In genomic region chr16:33594037-33594771, GRCm38 (mm10) we compare ENCODE assay signal across 8 mouse cellular contexts.
A peak's percentile ranks its signal among the peaks of the same experiment; 100 is the strongest.
DNase-seq lines count a peak whose midpoint lies in the region; ATAC-seq and TF ChIP-seq lines count a peak whose summit lies in the region.

No protein-coding gene starts in this region.

- ATAC-seq in hindbrain, embryonic 12.5 days (ENCODE audit: low FRiP score): peak; percentile 83
- peak; percentile 81 for ATAC-seq in neural tube, embryonic 11.5 days (ENCODE audit: insufficient read depth, low FRiP score, low TSS enrichment)

- 74% methylated on average over 7 of the region's 7 CpGs for WGBS in spleen, adult 2 months
- 46% methylated on average over 7 of the region's 7 CpGs for whole genome bisulfite sequencing in forebrain, embryonic 10.5 days
- WGBS in hindbrain, embryonic 12.5 days: 36% methylated on average over 7 of the region's 7 CpGs
- 42% methylated on average over 7 of the region's 7 CpGs for WGBS in neural tube, embryonic 11.5 days

- H3K9me3 ChIP-seq in forebrain, embryonic 10.5 days: no peaks in the 10 kb centered on the region
- H3K9me3 ChIP-seq in hindbrain, embryonic 12.5 days (replicated peaks): no peaks in the 10 kb centered on the region
- H3K9me3 ChIP-seq in neural tube, embryonic 11.5 days (ENCODE audit: control insufficient read depth, low read length): no peaks in the 10 kb centered on the region

- TF ChIP-seq POLR2A in spleen, adult 2 months (IDR thresholded peaks at IDR 0.05; ENCODE audit: low read depth, low read length): no peak

- H3K4me3 ChIP-seq in spleen, adult 2 months (ENCODE audit: extremely low read depth, insufficient read depth, insufficient read length): no peak overlapping the region
- no peak overlapping the region for H3K4me3 ChIP-seq in forebrain, embryonic 10.5 days
- no peak overlapping the region for H3K4me3 ChIP-seq in hindbrain, embryonic 12.5 days
- H3K4me3 ChIP-seq in neural tube, embryonic 11.5 days (ENCODE audit: low read depth, low read length): no peak overlapping the region

- no peak for TF ChIP-seq CTCF in spleen, adult 2 months (IDR thresholded peaks at IDR 0.05; ENCODE audit: extremely low read depth, insufficient read depth, insufficient read length, insufficient replicate concordance)

- no peak for DNase-seq in spleen, adult 2 months (ENCODE audit: low read depth in 1 of 2, low spot score in 2 of 2)
- no peak for DNase-seq in spleen, postnatal 10 days (ENCODE audit: low spot score in 2 of 2)
- DNase-seq in forebrain, embryonic 10.5 days (ENCODE audit: extremely low spot score, low spot score): peak; percentile 72
- DNase-seq in neural tube, embryonic 11.5 days (ENCODE audit: low spot score): peak; percentile 45
- no peak for DNase-seq in right cerebral cortex, adult 2 months (ENCODE audit: low spot score in 2 of 2)
- DNase-seq in right cerebral cortex, postnatal 14 days: no peak
- no peak for DNase-seq in testis, postnatal 14 days (ENCODE audit: low spot score)

- no peak overlapping the region for H3K4me2 ChIP-seq in hindbrain, embryonic 12.5 days (replicated peaks)
- no peak overlapping the region for H3K4me2 ChIP-seq in neural tube, embryonic 11.5 days (ENCODE audit: low read depth)

- no peaks in the 10 kb centered on the region for H3K27me3 ChIP-seq in spleen, adult 2 months (ENCODE audit: control insufficient read depth, insufficient read depth, low read length)
- H3K27me3 ChIP-seq in forebrain, embryonic 10.5 days (ENCODE audit: poor library complexity, severe bottlenecking): no peaks in the 10 kb centered on the region
- H3K27me3 ChIP-seq in hindbrain, embryonic 12.5 days: no peaks in the 10 kb centered on the region
- H3K27me3 ChIP-seq in neural tube, embryonic 11.5 days (ENCODE audit: control insufficient read depth, insufficient read depth, low read length): no peaks in the 10 kb centered on the region

- no peak overlapping the region for H3K9ac ChIP-seq in hindbrain, embryonic 12.5 days
- no peak overlapping the region for H3K9ac ChIP-seq in neural tube, embryonic 11.5 days (ENCODE audit: low read length)

- peaks cover 4% of the 10 kb centered on the region; the same call in 1 of the 2 replicates for H3K4me1 ChIP-seq in spleen, adult 2 months (ENCODE audit: control insufficient read depth, insufficient read depth, insufficient read length)
- peaks cover 43% of the 10 kb centered on the region for H3K4me1 ChIP-seq in forebrain, embryonic 10.5 days
- peaks cover 15% of the 10 kb centered on the region for H3K4me1 ChIP-seq in hindbrain, embryonic 12.5 days
- peaks cover 8% of the 10 kb centered on the region for H3K4me1 ChIP-seq in neural tube, embryonic 11.5 days (ENCODE audit: control insufficient read depth, insufficient read depth, low read length)

- peak overlapping the region; percentile 20; the same call in 1 of the 2 replicates for H3K27ac ChIP-seq in spleen, adult 2 months (ENCODE audit: insufficient read depth, low read length)
- H3K27ac ChIP-seq in forebrain, embryonic 10.5 days: peak overlapping the region; percentile 85
- H3K27ac ChIP-seq in hindbrain, embryonic 12.5 days: peak overlapping the region; percentile 40
- H3K27ac ChIP-seq in neural tube, embryonic 11.5 days (ENCODE audit: low read depth, low read length): peak overlapping the region; percentile 40; the same call in 1 of the 2 replicates

- no peaks in the 10 kb centered on the region for H3K36me3 ChIP-seq in spleen, adult 2 months (ENCODE audit: control insufficient read depth, insufficient read depth, low read length)
- no peaks in the 10 kb centered on the region for H3K36me3 ChIP-seq in forebrain, embryonic 10.5 days (replicated peaks)
- no peaks in the 10 kb centered on the region for H3K36me3 ChIP-seq in hindbrain, embryonic 12.5 days
- H3K36me3 ChIP-seq in neural tube, embryonic 11.5 days (ENCODE audit: control insufficient read depth, insufficient read depth, low read length): no peaks in the 10 kb centered on the region

Comparison
In these comparisons a context has a peak if more than half of its experiments do, and no peak if none do; other contexts are left out.
1. DNase-seq: peak in forebrain, embryonic 10.5 days (single experiment) and neural tube, embryonic 11.5 days (single experiment); none in spleen, adult 2 months (0 of 2), spleen, postnatal 10 days (0 of 2), right cerebral cortex, adult 2 months (0 of 2), right cerebral cortex, postnatal 14 days (single experiment) and testis, postnatal 14 days (single experiment).
2. H3K27ac ChIP-seq: peak in every context shown above with its lines; median percentile 85 in forebrain, embryonic 10.5 days; 40 in hindbrain, embryonic 12.5 days; 40 in neural tube, embryonic 11.5 days; 20 in spleen, adult 2 months.